Mouse (Mus musculus) hindbrain, embryonic 10.5 days (tissue): ENCODE results near the gene Grik4. TPM values are rescaled to one million over a fixed set of nuclear protein-coding genes. Genes with fewer than 3 reads are reported as not detected.

Experiments used
- DNase-seq: peaks from one replicate; pipeline ENCODE4 v3.0.0-alpha.2; 2017; ENCODE audit warnings: low spot score
- H3K27ac ChIP-seq: fragments of 300-500 bp; sonication (generic); 2 replicates; pipeline ENCODE4 v1.5.1; 2016; ENCODE audit warnings: mild to moderate bottlenecking, moderate library complexity
- H3K27me3 ChIP-seq: fragments of 300-500 bp; sonication (generic); 2 replicates; pipeline ENCODE4 v1.6.1; 2016; ENCODE audit warnings: mild to moderate bottlenecking; ENCODE audit not compliant: poor library complexity, insufficient read depth, severe bottlenecking
- H3K36me3 ChIP-seq: fragments of 300-500 bp; sonication (generic); 2 replicates; pipeline ENCODE4 v1.6.1; 2016; ENCODE audit warnings: mild to moderate bottlenecking, moderate library complexity
- H3K4me1 ChIP-seq: fragments of 300-500 bp; sonication (generic); replicated peaks from 2 replicates; pipeline ENCODE4 v1.6.1; 2016; ENCODE audit warnings: mild to moderate bottlenecking
- H3K4me3 ChIP-seq: fragments of 300-500 bp; sonication (generic); 2 replicates; pipeline ENCODE4 v1.5.1; 2016; ENCODE audit warnings: mild to moderate bottlenecking, moderate library complexity
- H3K9me3 ChIP-seq: fragments of 300-500 bp; sonication (generic); 2 replicates; pipeline ENCODE4 v1.6.1; 2016; ENCODE audit warnings: mild to moderate bottlenecking, moderate library complexity
- WGBS: fragments of 180-500 bp; shearing (Covaris S2); methylation state at CpG from one replicate; pipeline ENCODE4 v1.1.7; 2016; 5-methylcytosine and 5-hydroxymethylcytosine counted together
- polyA plus RNA-seq: library from polyadenylated mRNA; unstranded; fragments of >200 nt; fragmentation: Nextera tagmentation; extraction: Ambion mirVana; gene quantifications from 2 replicates; pipeline ENCODE4 v1.2.1, GENCODE M21; 2016

Grik4 gene
- polyA plus RNA-seq, 1 experiment from 2014 or later = 2.9 TPM

GRCm38 (mm10) chr9:42614409-42614808 is 329.9 kb downstream of the Grik4 start:
- H3K4me3 ChIP-seq = no peak overlapping the region
- DNase-seq = no peak
- H3K27me3 ChIP-seq = no peaks in the 10 kb centered on the region
- H3K36me3 ChIP-seq = no peaks in the 10 kb centered on the region
- no peak overlapping the region for H3K27ac ChIP-seq
- 71% methylated on average over 10 of the region's 10 CpGs for WGBS
- no peaks in the 10 kb centered on the region for H3K9me3 ChIP-seq
- peaks cover 17% of the 10 kb centered on the region for H3K4me1 ChIP-seq

- H3K27me3 ChIP-seq = no peaks in the 10 kb centered on the region
- no peaks in the 10 kb centered on the region for H3K9me3 ChIP-seq
- no peaks in the 10 kb centered on the region for H3K36me3 ChIP-seq
- WGBS = 52% methylated on average over 6 of the region's 6 CpGs
- peaks cover 13% of the 10 kb centered on the region for H3K4me1 ChIP-seq
- H3K4me3 ChIP-seq = no peak overlapping the region
- no peak overlapping the region for H3K27ac ChIP-seq
- no peak for DNase-seq
Observed at GRCm38 (mm10) chr9:42613827-42614226, 330.5 kb downstream of the Grik4 start.

DNA sequence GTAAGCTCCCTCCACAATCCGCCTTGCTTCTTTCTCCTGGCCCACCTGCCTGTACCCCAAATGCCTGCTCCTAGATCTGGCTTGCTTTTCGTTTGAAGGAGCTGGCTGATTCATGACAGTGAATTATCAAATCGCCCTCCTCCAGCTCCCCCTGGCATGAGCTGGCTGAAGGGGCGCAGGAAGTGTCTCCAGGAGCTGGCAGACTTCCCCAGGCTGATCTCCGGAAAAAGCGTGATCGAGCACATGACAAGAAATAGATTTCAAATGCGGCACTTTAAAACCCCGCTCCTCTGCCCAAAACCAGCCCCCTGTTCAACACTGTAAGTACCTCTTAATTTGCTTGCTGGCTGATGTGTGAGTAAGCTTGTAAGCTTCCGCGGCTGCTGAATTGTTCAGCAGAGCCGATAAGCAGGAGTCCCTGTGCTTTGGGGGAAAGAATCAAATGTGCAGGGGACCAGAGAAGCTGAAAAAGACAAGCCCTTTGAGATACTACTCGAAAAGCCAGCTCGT is 331.8 kb downstream of the Grik4 start:
- no peak for DNase-seq
- peaks cover 13% of the 10 kb centered on the region for H3K4me1 ChIP-seq
- H3K9me3 ChIP-seq = no peaks in the 10 kb centered on the region
- no peak overlapping the region for H3K4me3 ChIP-seq
- WGBS = 80% methylated on average over 14 of the region's 14 CpGs
- no peaks in the 10 kb centered on the region for H3K36me3 ChIP-seq
- H3K27me3 ChIP-seq = no peaks in the 10 kb centered on the region
- no peak overlapping the region for H3K27ac ChIP-seq

GRCm38 (mm10) chr9:42601445-42601844 is 342.8 kb downstream of the Grik4 start:
- DNase-seq = no peak
- Histone ChIP-seq H3K27ac (no peak overlapping the region), H3K36me3 (no peaks in the 10 kb centered on the region)

DNA sequence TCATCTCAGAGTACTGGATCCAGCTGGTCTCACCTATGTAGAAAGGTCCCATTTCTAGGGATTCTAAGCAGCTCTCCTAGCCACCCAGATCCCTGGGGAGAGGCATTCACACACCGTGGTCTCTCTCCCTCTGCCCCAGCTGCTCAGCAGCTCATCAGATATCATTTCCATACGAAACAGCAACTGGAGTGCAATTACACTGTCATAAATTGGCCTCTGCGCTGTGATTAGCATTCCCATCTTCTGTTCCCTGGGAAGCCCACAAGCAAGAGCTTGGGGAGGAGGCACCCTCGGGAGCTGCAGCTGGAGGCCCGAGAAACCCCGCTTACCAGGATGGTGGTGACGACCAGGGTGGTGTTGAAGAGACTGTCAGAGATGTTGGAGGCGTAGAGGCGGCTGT is 346.8 kb downstream of the Grik4 start:
- no peaks in the 10 kb centered on the region for H3K27me3 ChIP-seq
- 0 out of 2 replicates have a peak, but pooled peaks cover 7% of the 10 kb centered on the region for H3K4me1 ChIP-seq
- DNase-seq = no peak
- no peaks in the 10 kb centered on the region for H3K9me3 ChIP-seq
- H3K4me3 ChIP-seq = no peak overlapping the region
- WGBS = 82% methylated on average over 9 of the region's 9 CpGs
- H3K27ac ChIP-seq = no peak overlapping the region
- no peaks in the 10 kb centered on the region for H3K36me3 ChIP-seq

More at GRCm38 (mm10) chr9:42601445-42601844, 342.8 kb downstream of the Grik4 start:
- Histone ChIP-seq H3K27me3 (no peaks in the 10 kb centered on the region), H3K4me3 (no peak overlapping the region), H3K9me3 (no peaks in the 10 kb centered on the region), H3K4me1 (0 out of 2 replicates have a peak, but pooled peaks cover 7% of the 10 kb centered on the region)
- 66% methylated on average over 3 of the region's 3 CpGs for WGBS

DNA sequence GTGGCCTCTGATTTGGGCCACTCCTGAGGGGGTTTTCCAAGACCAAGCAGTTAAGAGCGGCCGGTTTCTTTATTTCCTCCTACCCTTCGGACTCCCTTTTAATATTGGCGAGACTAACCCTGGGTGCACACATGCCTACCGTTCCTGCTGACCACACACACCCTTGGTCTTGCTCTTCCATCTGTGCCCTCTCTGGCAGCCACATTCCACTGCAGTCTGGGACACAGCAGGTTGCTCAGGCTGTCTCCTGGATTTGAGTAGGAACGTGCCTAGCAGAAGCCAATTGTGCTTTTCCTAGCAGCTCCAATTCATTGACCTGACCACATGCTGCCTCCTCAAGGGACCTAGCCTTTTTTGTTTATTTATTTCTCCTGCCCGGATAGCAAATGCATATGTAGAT is 365.8 kb downstream of the Grik4 start:
- H3K9me3 ChIP-seq = no peaks in the 10 kb centered on the region
- 0 out of 2 replicates have a peak, but pooled peaks cover 4% of the 10 kb centered on the region for H3K27me3 ChIP-seq
- H3K36me3 ChIP-seq = no peaks in the 10 kb centered on the region
- WGBS = 64% methylated on average over 7 of the region's 7 CpGs
- DNase-seq = no peak
- no peak overlapping the region for H3K27ac ChIP-seq
- no peak overlapping the region for H3K4me3 ChIP-seq
- H3K4me1 ChIP-seq = peaks cover 6% of the 10 kb centered on the region

DNA sequence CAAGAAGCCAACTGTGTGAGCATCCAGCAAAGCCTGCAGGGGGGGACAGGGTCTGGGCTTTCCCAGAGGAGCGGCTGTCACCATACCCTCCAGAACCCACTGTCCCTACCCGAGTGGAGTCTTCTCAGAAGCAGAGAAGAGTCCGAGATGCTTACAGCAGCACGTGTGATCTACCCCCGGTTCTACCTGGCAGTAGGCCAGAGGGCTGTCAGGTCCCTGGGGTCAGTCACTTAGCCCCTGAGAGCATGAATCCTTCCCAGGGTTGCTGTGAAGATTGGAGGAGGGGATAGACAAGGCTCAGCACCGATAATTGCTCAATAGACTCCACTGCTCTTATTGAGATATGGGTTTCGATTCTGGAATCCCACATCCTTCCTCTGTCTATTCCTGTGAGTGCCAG is 366.2 kb downstream of the Grik4 start:
- no peaks in the 10 kb centered on the region for H3K9me3 ChIP-seq
- no peak overlapping the region for H3K4me3 ChIP-seq
- H3K4me1 ChIP-seq = peaks cover 10% of the 10 kb centered on the region
- WGBS = 84% methylated on average over 7 of the region's 7 CpGs
- H3K36me3 ChIP-seq = no peaks in the 10 kb centered on the region
- DNase-seq = no peak
- H3K27ac ChIP-seq = no peak overlapping the region
- H3K27me3 ChIP-seq = 0 out of 2 replicates have a peak, but pooled peaks cover 4% of the 10 kb centered on the region

- Histone ChIP-seq H3K27me3 (0 out of 2 replicates have a peak, but pooled peaks cover 4% of the 10 kb centered on the region), H3K4me1 (peaks cover 14% of the 10 kb centered on the region), H3K9me3 (no peaks in the 10 kb centered on the region), H3K4me3 (peak overlapping the region; percentile 20; the same call in 1 of the 2 replicates), H3K36me3 (no peaks in the 10 kb centered on the region), H3K27ac (0 out of 2 replicates have a peak overlapping the region, but pooled peaks have one; percentile 1)
- 50% methylated on average over 14 of the region's 14 CpGs for WGBS
- DNase-seq = peak; percentile 5
Observed at GRCm38 (mm10) chr9:42573616-42574350, 370.5 kb downstream of the Grik4 start.

GRCm38 (mm10) chr9:42573180-42573579 is 371.1 kb downstream of the Grik4 start:
- 11% methylated on average over 6 of the region's 6 CpGs for WGBS
- no peaks in the 10 kb centered on the region for H3K9me3 ChIP-seq
- H3K27ac ChIP-seq = 0 out of 2 replicates have a peak overlapping the region, but pooled peaks have one; percentile 1
- H3K27me3 ChIP-seq = 0 out of 2 replicates have a peak, but pooled peaks cover 4% of the 10 kb centered on the region
- no peaks in the 10 kb centered on the region for H3K36me3 ChIP-seq
- peak; percentile 76 for DNase-seq
- H3K4me3 ChIP-seq = peak overlapping the region; percentile 20; the same call in 1 of the 2 replicates
- peaks cover 15% of the 10 kb centered on the region for H3K4me1 ChIP-seq

GRCm38 (mm10) chr9:42565921-42566320 is 378.4 kb downstream of the Grik4 start:
- no peaks in the 10 kb centered on the region for H3K27me3 ChIP-seq
- no peak for DNase-seq
- WGBS = 92% methylated on average over 4 of the region's 4 CpGs
- H3K4me3 ChIP-seq = no peak overlapping the region
- H3K4me1 ChIP-seq = peaks cover 18% of the 10 kb centered on the region
- H3K36me3 ChIP-seq = no peaks in the 10 kb centered on the region
- H3K27ac ChIP-seq = no peak overlapping the region
- H3K9me3 ChIP-seq = no peaks in the 10 kb centered on the region

GRCm38 (mm10) chr9:42555186-42555585 is 389.1 kb downstream of the Grik4 start:
- H3K4me1 ChIP-seq = 0 out of 2 replicates have a peak, but pooled peaks cover under 1% of the 10 kb centered on the region
- H3K27ac ChIP-seq = no peak overlapping the region
- H3K9me3 ChIP-seq = peaks cover 4% of the 10 kb centered on the region; the same call in 1 of the 2 replicates
- no peak for DNase-seq
- WGBS = 96% methylated on average over 1 of the region's 1 CpGs
- H3K4me3 ChIP-seq = no peak overlapping the region
- H3K36me3 ChIP-seq = no peaks in the 10 kb centered on the region
- no peaks in the 10 kb centered on the region for H3K27me3 ChIP-seq

DNA sequence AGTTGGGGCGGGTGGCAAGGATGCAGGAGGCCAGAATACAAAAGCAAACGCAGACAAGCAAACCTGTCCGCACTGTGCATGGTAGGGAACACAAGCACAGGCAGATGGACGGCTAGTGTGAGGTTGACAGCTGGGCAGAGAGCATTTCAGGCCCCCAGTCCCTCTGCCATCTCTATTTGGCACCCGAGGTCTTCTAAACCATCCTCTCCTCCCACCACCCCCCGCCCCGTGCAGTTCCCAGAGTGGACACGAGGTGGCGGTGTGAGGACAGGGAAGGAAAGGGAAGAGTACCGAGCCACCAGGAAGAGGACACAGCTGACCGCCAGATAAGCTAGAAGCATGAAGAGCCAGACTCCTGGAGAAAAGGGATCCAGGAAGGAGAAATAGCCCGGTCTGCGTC is 394.2 kb downstream of the Grik4 start:
- Histone ChIP-seq H3K4me1 (peaks cover 11% of the 10 kb centered on the region), H3K36me3 (no peaks in the 10 kb centered on the region), H3K4me3 (no peak overlapping the region), H3K9me3 (no peaks in the 10 kb centered on the region), H3K27ac (no peak overlapping the region), H3K27me3 (peaks cover 7% of the 10 kb centered on the region; the same call in 1 of the 2 replicates)
- DNase-seq = peak; percentile 85
- WGBS = 17% methylated on average over 13 of the region's 13 CpGs

DNA sequence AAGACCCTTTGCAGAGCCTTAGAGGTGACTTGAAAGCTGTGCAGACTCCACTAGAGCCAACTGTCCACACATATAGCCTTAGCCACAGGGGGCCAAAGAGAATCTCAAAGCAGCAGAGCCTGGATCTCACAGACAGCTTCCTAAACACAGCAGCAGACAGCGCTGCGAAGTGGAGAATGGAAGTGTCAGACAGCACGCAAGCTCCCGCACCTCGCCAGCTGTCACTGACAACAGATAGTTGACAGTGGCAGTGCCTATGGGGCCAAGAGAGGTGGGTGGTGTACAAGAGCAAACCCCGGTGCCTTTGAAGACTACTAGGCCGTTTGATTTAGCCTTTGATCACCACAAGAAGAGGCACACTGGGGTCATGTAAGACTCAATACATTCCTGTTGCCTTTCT is 395.3 kb downstream of the Grik4 start:
- Histone ChIP-seq H3K27ac (no peak overlapping the region), H3K36me3 (no peaks in the 10 kb centered on the region), H3K4me1 (peaks cover 16% of the 10 kb centered on the region), H3K27me3 (peaks cover 7% of the 10 kb centered on the region; the same call in 1 of the 2 replicates), H3K9me3 (no peaks in the 10 kb centered on the region), H3K4me3 (no peak overlapping the region)
- DNase-seq = no peak
- WGBS = 81% methylated on average over 7 of the region's 7 CpGs
